Mouse (Mus musculus): ENCODE measurements at regions not wholly inside any gene's neighbourhood (a gene's known extent, or its start where the extent isn't known, plus 50 kb on each side); places are given as distances from the start of the nearest gene placed in this dataset.

DNA sequence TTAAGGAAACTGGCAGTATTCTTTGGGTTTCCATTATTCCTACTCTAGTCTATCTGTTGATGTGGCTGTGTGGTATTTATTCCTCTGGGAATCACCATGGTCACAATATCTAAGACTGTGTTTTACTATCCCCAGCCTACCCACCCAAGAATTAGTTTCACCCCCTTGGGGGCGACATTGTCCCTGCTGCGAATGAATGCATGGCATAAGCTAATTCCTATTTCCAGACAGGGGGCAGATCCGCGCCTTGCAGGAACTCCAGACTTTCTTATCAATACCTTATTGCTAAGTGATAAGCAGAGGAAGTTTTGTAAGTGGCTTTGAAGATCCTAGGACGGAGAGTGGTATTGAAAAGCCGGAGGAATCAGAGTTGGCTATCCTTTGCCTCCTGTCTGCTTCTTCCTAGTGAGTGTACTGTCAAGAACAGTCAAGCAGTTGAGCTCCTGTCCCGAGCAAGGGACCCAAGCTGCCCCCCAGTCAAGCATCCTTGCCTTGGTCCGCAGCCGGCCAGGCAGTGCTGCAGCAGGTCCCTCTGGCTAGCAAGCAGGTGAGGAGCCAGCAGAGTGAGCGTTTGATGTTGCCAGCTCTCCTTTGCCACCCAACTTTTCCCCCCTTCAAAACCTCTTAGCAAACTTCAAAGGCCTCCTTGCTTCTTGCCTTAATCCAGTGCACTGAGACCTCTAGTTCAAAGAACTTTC lies 469.3 kb downstream of the Tmem182 start:
- H3K4me2 ChIP-seq (ENCODE audit: low read length) = peak overlapping the region; percentile 53
- peak overlapping the region; percentile 78 for H3K27ac ChIP-seq (ENCODE audit: low read length)
- 4% methylated on average over 10 of the region's 10 CpGs for WGBS
- H3K9me3 ChIP-seq (ENCODE audit: control insufficient read depth, low read length) = no peaks in the 10 kb centered on the region
- peaks cover 39% of the 10 kb centered on the region for H3K4me1 ChIP-seq (replicated peaks; ENCODE audit: control insufficient read depth, insufficient read depth, low read length)
- no peaks in the 10 kb centered on the region for H3K27me3 ChIP-seq (replicated peaks; ENCODE audit: control insufficient read depth, insufficient read depth, low read length)
- H3K4me3 ChIP-seq (replicated peaks; ENCODE audit: low read length) = peak overlapping the region; percentile 22
- ATAC-seq = peak; percentile 57
- H3K9ac ChIP-seq (replicated peaks; ENCODE audit: low read depth, low read length) = peak overlapping the region; percentile 45
- H3K36me3 ChIP-seq (ENCODE audit: control insufficient read depth, insufficient read depth) = no peaks in the 10 kb centered on the region

DNA sequence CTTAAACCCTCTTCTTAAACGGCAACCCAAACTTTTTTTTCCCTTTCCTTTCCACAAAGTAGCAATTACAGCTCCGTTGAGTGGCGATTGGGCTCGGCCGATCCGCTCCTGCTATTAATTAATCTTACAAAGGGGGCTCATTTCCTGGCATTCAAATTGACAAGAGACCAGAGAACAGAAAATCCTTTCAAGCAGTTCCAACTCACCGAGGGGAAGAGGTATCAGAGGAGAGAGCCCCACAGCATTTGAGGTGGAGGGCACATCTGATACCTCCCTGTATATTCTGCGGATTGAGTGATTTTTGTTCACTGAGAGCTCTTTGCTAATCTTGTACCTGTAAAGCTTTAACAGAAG lies 469.8 kb downstream of the Tmem182 start:
- H3K4me3 ChIP-seq (replicated peaks; ENCODE audit: low read length) = peak overlapping the region; percentile 22
- H3K36me3 ChIP-seq (ENCODE audit: control insufficient read depth, insufficient read depth) = no peaks in the 10 kb centered on the region
- under 1% methylated on average over 8 of the region's 8 CpGs for WGBS
- peak overlapping the region; percentile 78 for H3K27ac ChIP-seq (ENCODE audit: low read length)
- no peaks in the 10 kb centered on the region for H3K27me3 ChIP-seq (replicated peaks; ENCODE audit: control insufficient read depth, insufficient read depth, low read length)
- no peaks in the 10 kb centered on the region for H3K9me3 ChIP-seq (ENCODE audit: control insufficient read depth, low read length)
- peak overlapping the region; percentile 53 for H3K4me2 ChIP-seq (ENCODE audit: low read length)
- peaks cover 38% of the 10 kb centered on the region for H3K4me1 ChIP-seq (replicated peaks; ENCODE audit: control insufficient read depth, insufficient read depth, low read length)
- ATAC-seq = peak; percentile 29
- H3K9ac ChIP-seq (replicated peaks; ENCODE audit: low read depth, low read length) = peak overlapping the region; percentile 45

DNA sequence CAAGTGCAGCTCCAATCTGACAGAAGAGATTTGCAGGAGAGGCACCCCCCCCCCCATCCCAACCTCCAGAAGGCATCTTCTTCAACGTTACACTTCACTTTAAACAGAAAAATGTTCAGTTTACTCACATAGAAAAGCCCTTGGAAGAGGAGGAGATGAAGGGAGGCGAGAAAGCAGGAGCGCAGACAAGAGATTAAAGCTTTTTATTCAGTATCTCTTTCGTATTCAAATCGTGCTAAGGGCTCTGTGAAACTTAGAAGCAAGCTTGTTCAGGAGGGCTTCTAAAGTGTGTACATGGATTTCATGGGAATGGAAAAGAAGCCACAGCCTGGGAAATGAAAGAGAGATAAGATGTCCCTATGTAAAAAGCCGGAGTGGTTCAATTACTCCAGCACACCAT lies 470.2 kb downstream of the Tmem182 start:
- Histone ChIP-seq H3K9me3 (ENCODE audit: control insufficient read depth, low read length) (no peaks in the 10 kb centered on the region), H3K4me3 (replicated peaks; ENCODE audit: low read length) (peak overlapping the region; percentile 22), H3K27me3 (replicated peaks; ENCODE audit: control insufficient read depth, insufficient read depth, low read length) (no peaks in the 10 kb centered on the region), H3K9ac (replicated peaks; ENCODE audit: low read depth, low read length) (peak overlapping the region; percentile 45), H3K36me3 (ENCODE audit: control insufficient read depth, insufficient read depth) (no peaks in the 10 kb centered on the region), H3K4me1 (replicated peaks; ENCODE audit: control insufficient read depth, insufficient read depth, low read length) (peaks cover 34% of the 10 kb centered on the region), H3K4me2 (ENCODE audit: low read length) (peak overlapping the region; percentile 53), H3K27ac (ENCODE audit: low read length) (peak overlapping the region; percentile 78)
- ATAC-seq = peak; percentile 2; the same call in 1 of the 2 replicates
- WGBS = 4% methylated on average over 6 of the region's 6 CpGs

DNA sequence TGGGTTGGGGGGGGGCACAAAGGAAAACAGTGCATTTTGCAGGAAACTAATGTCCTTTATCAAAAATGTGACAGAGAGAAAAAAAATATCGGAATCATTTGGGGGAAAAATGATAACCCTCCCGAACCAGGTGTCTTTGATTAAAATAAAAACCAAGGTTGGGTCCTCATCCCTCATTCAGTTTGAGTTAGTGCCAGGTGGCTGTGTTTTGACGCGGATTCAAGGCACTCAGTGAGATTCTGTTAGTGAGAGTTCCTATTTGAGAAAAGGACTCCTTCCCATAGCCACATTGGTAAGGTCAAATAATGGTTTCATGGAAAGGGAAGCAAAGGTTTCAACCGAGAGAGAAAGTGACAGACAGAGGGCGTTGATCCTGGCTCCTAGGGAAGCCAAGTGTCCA lies 470.9 kb downstream of the Tmem182 start:
- no peak for ATAC-seq
- H3K36me3 ChIP-seq (ENCODE audit: control insufficient read depth, insufficient read depth) = no peaks in the 10 kb centered on the region
- no peak overlapping the region for H3K4me3 ChIP-seq (replicated peaks; ENCODE audit: low read length)
- no peak overlapping the region; the same call in 1 of the 2 replicates for H3K4me2 ChIP-seq (ENCODE audit: low read length)
- H3K9me3 ChIP-seq (ENCODE audit: control insufficient read depth, low read length) = no peaks in the 10 kb centered on the region
- H3K4me1 ChIP-seq (replicated peaks; ENCODE audit: control insufficient read depth, insufficient read depth, low read length) = peaks cover 27% of the 10 kb centered on the region
- no peak overlapping the region for H3K9ac ChIP-seq (replicated peaks; ENCODE audit: low read depth, low read length)
- 29% methylated on average over 6 of the region's 6 CpGs for WGBS
- H3K27me3 ChIP-seq (replicated peaks; ENCODE audit: control insufficient read depth, insufficient read depth, low read length) = no peaks in the 10 kb centered on the region
- no peak overlapping the region for H3K27ac ChIP-seq (ENCODE audit: low read length)

GRCm38 (mm10) chr1:41285221-41285620 lies 479.8 kb downstream of the Tmem182 start:
- no peak for ATAC-seq
- no peak overlapping the region for H3K27ac ChIP-seq (ENCODE audit: low read length)
- H3K9me3 ChIP-seq (ENCODE audit: control insufficient read depth, low read length) = no peaks in the 10 kb centered on the region
- no peak overlapping the region for H3K4me2 ChIP-seq (ENCODE audit: low read length)
- 78% methylated on average over 9 of the region's 9 CpGs for WGBS
- H3K4me1 ChIP-seq (replicated peaks; ENCODE audit: control insufficient read depth, insufficient read depth, low read length) = no peaks in the 10 kb centered on the region
- H3K9ac ChIP-seq (replicated peaks; ENCODE audit: low read depth, low read length) = no peak overlapping the region
- no peak overlapping the region for H3K4me3 ChIP-seq (replicated peaks; ENCODE audit: low read length)
- H3K27me3 ChIP-seq (replicated peaks; ENCODE audit: control insufficient read depth, insufficient read depth, low read length) = no peaks in the 10 kb centered on the region
- no peaks in the 10 kb centered on the region for H3K36me3 ChIP-seq (ENCODE audit: control insufficient read depth, insufficient read depth)

GRCm38 (mm10) chr1:41286221-41286620 lies 480.8 kb downstream of the Tmem182 start:
- WGBS = 69% methylated on average over 9 of the region's 9 CpGs
- no peak overlapping the region for H3K9ac ChIP-seq (replicated peaks; ENCODE audit: low read depth, low read length)
- H3K27ac ChIP-seq (ENCODE audit: low read length) = no peak overlapping the region
- H3K36me3 ChIP-seq (ENCODE audit: control insufficient read depth, insufficient read depth) = no peaks in the 10 kb centered on the region
- no peak overlapping the region for H3K4me2 ChIP-seq (ENCODE audit: low read length)
- H3K4me1 ChIP-seq (replicated peaks; ENCODE audit: control insufficient read depth, insufficient read depth, low read length) = no peaks in the 10 kb centered on the region
- no peak for ATAC-seq
- no peaks in the 10 kb centered on the region for H3K9me3 ChIP-seq (ENCODE audit: control insufficient read depth, low read length)
- H3K4me3 ChIP-seq (replicated peaks; ENCODE audit: low read length) = no peak overlapping the region
- no peaks in the 10 kb centered on the region for H3K27me3 ChIP-seq (replicated peaks; ENCODE audit: control insufficient read depth, insufficient read depth, low read length)

DNA sequence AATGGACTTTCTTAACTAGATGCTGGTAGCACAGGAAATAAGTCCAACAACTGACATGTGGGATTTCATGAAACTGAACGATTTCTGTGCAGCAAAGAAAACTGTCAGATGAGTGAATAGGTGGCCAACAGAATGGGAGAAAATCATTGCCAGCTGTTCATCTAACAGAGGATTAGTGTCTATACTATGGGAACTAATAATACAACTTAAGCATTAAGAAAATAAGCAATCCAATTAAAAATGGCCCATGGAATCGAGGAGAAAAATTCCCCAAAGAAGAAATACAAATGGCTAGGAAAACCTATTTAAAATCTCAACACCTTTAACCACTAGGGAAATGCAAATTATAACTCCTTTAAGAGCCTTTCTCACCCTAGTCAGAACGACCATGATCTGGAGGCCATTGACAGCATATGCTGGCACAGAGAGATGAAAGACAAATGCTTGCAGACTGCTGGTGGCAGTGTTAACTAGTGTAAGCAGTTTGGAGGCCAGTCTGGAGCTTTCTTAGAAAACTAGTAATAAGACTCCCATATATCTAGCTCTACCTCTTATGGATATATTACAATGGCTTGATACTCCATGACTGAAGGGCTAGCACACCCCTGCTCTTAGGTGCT lies 521.6 kb downstream of the Tmem182 start:
- peak; percentile 92 for ATAC-seq
- H3K27ac ChIP-seq (ENCODE audit: low read length) = no peak overlapping the region

GRCm38 (mm10) chr1:41349798-41350758 lies 544.7 kb downstream of the Tmem182 start:
- H3K36me3 ChIP-seq (ENCODE audit: control insufficient read depth, insufficient read depth) = no peaks in the 10 kb centered on the region
- no peak for ATAC-seq
- no peak overlapping the region for H3K4me2 ChIP-seq (ENCODE audit: low read length)
- H3K9ac ChIP-seq (replicated peaks; ENCODE audit: low read depth, low read length) = no peak overlapping the region
- peaks cover 5% of the 10 kb centered on the region; the same call in 1 of the 2 replicates for H3K4me1 ChIP-seq (replicated peaks; ENCODE audit: control insufficient read depth, insufficient read depth, low read length)
- WGBS = 47% methylated on average over 16 of the region's 16 CpGs
- no peak overlapping the region for H3K4me3 ChIP-seq (replicated peaks; ENCODE audit: low read length)
- H3K9me3 ChIP-seq (ENCODE audit: control insufficient read depth, low read length) = no peaks in the 10 kb centered on the region
- no peak overlapping the region for H3K27ac ChIP-seq (ENCODE audit: low read length)
- H3K27me3 ChIP-seq (replicated peaks; ENCODE audit: control insufficient read depth, insufficient read depth, low read length) = no peaks in the 10 kb centered on the region

More for the DNA sequence above, 521.6 kb downstream of the Tmem182 start:
- H3K27me3 ChIP-seq (replicated peaks; ENCODE audit: control insufficient read depth, insufficient read depth, low read length) = no peaks in the 10 kb centered on the region
- H3K9me3 ChIP-seq (ENCODE audit: control insufficient read depth, low read length) = no peaks in the 10 kb centered on the region
- H3K4me3 ChIP-seq (replicated peaks; ENCODE audit: low read length) = no peak overlapping the region
- no peak overlapping the region for H3K9ac ChIP-seq (replicated peaks; ENCODE audit: low read depth, low read length)
- WGBS = 2% methylated on average over 3 of the region's 3 CpGs
- no peak overlapping the region for H3K4me2 ChIP-seq (ENCODE audit: low read length)
- H3K4me1 ChIP-seq (replicated peaks; ENCODE audit: control insufficient read depth, insufficient read depth, low read length) = no peaks in the 10 kb centered on the region
- H3K36me3 ChIP-seq (ENCODE audit: control insufficient read depth, insufficient read depth) = no peaks in the 10 kb centered on the region

DNA sequence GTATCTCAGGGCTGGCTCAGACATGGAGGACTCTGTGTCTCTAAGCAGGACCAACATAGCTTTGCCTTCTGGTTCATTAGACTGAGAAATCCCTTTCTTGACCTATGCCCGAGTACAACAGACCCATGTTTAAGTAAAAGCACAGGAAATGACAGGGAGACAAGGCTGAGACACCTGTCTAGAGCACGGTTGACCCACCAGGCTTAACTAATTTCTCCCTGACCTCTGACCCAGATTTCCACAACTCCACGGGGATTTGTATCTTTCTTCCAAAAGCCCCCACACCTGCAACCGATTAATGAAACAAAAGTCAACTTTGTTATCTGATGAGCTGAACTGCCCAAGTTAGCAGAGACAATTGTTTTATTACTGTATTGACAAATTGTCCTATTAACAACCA lies 553.7 kb downstream of the Tmem182 start:
- Histone ChIP-seq H3K4me1 (replicated peaks; ENCODE audit: control insufficient read depth, insufficient read depth, low read length) (peaks cover 6% of the 10 kb centered on the region; the same call in 1 of the 2 replicates), H3K9me3 (ENCODE audit: control insufficient read depth, low read length) (no peaks in the 10 kb centered on the region), H3K4me3 (replicated peaks; ENCODE audit: low read length) (no peak overlapping the region), H3K9ac (replicated peaks; ENCODE audit: low read depth, low read length) (no peak overlapping the region), H3K4me2 (ENCODE audit: low read length) (no peak overlapping the region), H3K27me3 (replicated peaks; ENCODE audit: control insufficient read depth, insufficient read depth, low read length) (no peaks in the 10 kb centered on the region), H3K27ac (ENCODE audit: low read length) (no peak overlapping the region), H3K36me3 (ENCODE audit: control insufficient read depth, insufficient read depth) (no peaks in the 10 kb centered on the region)
- WGBS = 17% methylated on average over 4 of the region's 4 CpGs
- ATAC-seq = no peak

Measured in forebrain, embryonic 16.5 days (tissue).